Mouse (Mus musculus): ENCODE data around the gene Iscu. TPM values are rescaled to one million over a fixed set of nuclear protein-coding genes. Genes with fewer than 3 reads are reported as not detected.

Gene Iscu
- polyA plus RNA-seq, 1 experiment from 2014 or later, result 202 TPM

DNA sequence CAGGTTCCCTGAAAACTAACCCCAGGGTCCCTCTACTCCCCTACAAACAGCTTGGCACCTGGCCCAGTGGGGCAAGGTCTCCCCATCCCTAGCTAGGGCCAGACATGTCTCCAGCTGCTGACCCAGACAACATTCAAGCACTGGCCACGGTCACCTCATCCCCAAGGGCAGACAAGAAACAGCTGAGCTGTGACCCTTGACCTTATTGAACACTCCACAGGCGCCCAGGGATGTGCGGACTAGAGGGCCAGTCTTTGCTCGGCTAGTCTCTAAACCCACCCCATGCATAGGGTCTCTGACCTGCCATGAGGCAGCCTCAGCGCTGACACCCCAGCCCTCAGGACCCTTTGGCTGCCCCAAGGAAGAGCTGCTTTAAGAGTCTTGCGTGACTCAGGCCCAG is 16.1 kb downstream of the Iscu start:
- no peak for TF ChIP-seq CTCF (IDR thresholded peaks at IDR 0.05; ENCODE audit: low read depth)
- Histone ChIP-seq H3K27me3 (ENCODE audit: insufficient read depth, low read length) (no peaks in the 10 kb centered on the region), H3K27ac (peak overlapping the region; percentile 58), H3K9ac (ENCODE audit: low read depth, low read length) (no peak overlapping the region), H3K9me3 (replicated peaks; ENCODE audit: low read length) (no peaks in the 10 kb centered on the region), H3K4me3 (replicated peaks; ENCODE audit: low read depth, low read length) (no peak overlapping the region), H3K36me3 (ENCODE audit: insufficient read depth, low read length) (no peaks in the 10 kb centered on the region), H3K4me2 (ENCODE audit: low read length) (no peak overlapping the region), H3K4me1 (replicated peaks; ENCODE audit: insufficient read depth, low read length) (peaks cover 26% of the 10 kb centered on the region)
- 24% methylated on average over 6 of the region's 6 CpGs for WGBS
- peak; percentile 38; the same call in 1 of the 2 replicates for ATAC-seq (replicated peaks; ENCODE audit: low FRiP score, low read depth)
- DNase-seq (ENCODE audit: low spot score), result no peak

DNA sequence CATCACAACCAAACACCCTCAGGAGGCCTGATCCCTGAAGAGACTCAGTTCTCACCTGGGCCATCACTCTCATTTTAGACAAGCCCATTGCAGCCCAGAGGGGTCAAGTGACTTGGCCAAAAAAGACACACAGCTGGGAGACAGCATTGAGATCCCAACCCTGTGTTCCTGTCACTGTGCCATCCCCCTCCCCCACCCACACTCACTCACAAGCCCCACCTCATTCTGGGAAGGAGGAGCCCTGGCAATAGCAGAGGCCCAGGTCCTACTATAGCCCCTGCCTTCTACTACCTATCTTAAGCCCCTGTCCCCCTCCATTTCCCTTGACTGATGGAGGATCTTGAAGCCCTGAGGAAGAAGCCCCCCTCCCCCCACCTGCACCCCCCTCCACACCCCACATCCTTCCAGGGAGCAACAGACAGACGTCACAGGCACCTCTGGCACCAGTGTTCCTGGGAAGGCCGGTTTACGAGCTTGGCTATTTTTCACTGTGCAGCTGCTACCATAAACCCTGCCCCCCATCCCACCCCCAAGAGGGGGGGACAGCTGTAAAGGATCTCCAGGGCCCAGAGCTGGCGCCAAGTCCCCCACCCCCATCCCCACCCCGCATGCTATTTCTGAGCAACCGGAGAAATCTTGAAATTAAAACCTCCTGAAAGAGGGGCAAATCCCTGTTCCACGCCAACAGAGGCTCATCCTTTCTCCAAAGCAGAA is 16.7 kb downstream of the Iscu start:
- Histone ChIP-seq H3K27me3 (ENCODE audit: insufficient read depth, low read length) (no peaks in the 10 kb centered on the region), H3K27ac (peak overlapping the region; percentile 58), H3K9ac (ENCODE audit: low read depth, low read length) (no peak overlapping the region), H3K36me3 (ENCODE audit: insufficient read depth, low read length) (no peaks in the 10 kb centered on the region), H3K9me3 (replicated peaks; ENCODE audit: low read length) (no peaks in the 10 kb centered on the region), H3K4me3 (replicated peaks; ENCODE audit: low read depth, low read length) (no peak overlapping the region), H3K4me1 (replicated peaks; ENCODE audit: insufficient read depth, low read length) (peaks cover 25% of the 10 kb centered on the region), H3K4me2 (ENCODE audit: low read length) (no peak overlapping the region)
- 16% methylated on average over 7 of the region's 7 CpGs for WGBS
- ATAC-seq (replicated peaks; ENCODE audit: low FRiP score, low read depth), result peak; percentile 58; the same call in 1 of the 2 replicates
- no peak for TF ChIP-seq CTCF (IDR thresholded peaks at IDR 0.05; ENCODE audit: low read depth)
- DNase-seq (ENCODE audit: low spot score), result peak; percentile 84

DNA sequence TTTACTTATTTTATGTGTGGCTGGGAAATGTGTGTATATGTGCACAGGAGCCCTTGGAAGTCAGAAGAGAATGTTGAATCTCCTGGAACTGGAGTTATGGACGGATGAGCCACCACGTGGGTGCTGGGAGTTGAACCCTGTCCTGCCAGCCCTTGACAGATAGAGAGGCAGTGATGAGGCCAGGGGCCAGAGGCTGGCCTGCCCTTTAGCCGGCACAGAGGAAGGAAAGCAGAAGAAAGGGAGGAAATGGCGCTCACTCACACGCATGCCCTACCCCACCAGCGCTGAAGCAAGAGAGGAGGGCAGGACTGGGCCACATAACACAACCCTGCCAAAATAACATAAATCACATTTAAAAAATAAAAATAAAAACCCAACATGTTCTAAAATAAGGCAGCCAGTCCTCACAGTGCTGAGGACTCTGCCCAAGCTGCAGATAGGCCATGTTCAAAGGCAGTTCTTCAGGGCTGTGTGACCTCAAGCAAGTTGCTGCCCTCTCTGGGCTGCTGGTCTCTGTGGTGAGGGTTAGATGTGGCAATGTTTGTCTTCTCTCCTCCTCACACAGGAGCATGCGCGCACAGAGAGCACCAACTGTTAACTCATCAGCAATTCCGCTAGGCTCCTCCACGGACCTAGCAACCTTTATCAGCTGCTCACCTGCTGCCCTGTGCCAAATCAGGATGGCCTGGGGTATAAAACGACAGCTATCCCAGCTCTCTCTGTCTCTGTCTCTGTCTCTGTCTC is 18.1 kb downstream of the Iscu start:
- H3K9me3 ChIP-seq (replicated peaks; ENCODE audit: low read length), result no peaks in the 10 kb centered on the region
- H3K4me1 ChIP-seq (replicated peaks; ENCODE audit: insufficient read depth, low read length), result peaks cover 25% of the 10 kb centered on the region
- WGBS, result 42% methylated on average over 11 of the region's 11 CpGs
- H3K27me3 ChIP-seq (ENCODE audit: insufficient read depth, low read length), result no peaks in the 10 kb centered on the region
- H3K4me3 ChIP-seq (replicated peaks; ENCODE audit: low read depth, low read length), result no peak overlapping the region
- no peak overlapping the region for H3K9ac ChIP-seq (ENCODE audit: low read depth, low read length)
- H3K27ac ChIP-seq, result peak overlapping the region; percentile 64
- H3K4me2 ChIP-seq (ENCODE audit: low read length), result no peak overlapping the region
- no peaks in the 10 kb centered on the region for H3K36me3 ChIP-seq (ENCODE audit: insufficient read depth, low read length)
- DNase-seq (ENCODE audit: low spot score) (peak; percentile 40), ATAC-seq (replicated peaks; ENCODE audit: low FRiP score, low read depth) (no peak)
- TF ChIP-seq CTCF (IDR thresholded peaks at IDR 0.05; ENCODE audit: low read depth), result no peak

DNA sequence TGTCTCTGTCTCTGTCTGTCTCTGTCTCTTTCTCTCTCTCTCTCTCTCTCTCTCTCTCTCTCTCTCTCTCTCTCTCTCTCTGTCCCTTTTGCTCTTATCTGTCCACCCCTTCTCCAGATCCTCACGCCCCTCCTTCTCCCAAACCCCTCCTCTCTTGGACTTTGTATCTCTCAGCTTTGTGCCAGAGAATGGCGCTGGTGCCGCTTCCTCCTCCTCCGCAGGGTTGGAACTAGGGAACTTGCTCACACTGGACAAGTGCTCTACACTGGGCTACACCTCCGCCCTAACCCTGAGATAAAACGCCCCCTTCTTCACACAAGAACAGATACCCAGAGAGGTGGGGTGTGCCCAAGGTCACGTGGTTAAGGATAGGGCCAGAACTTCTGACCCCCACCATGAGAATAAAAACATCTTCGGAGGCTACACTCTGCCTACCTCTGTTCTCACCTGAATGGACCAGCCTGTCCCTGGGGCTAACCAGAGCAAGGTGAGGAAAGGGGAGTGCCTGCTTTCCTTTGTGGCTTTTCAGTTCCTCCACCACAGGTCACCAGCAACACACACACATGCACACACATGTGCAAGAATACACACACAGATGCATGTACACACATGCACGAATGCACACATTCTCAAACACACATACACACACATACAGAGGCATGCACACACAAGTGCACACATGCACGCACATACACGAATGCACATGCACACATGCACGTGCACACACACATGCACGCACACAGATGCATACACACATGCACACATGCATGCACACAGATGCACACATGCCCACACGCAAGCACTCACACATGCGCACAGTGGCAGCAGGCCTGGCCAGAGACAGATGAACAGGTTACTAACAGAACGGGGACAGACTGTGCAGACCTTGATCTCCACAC is 18.9 kb downstream of the Iscu start:
- DNase-seq (ENCODE audit: low spot score) (peak; percentile 38), ATAC-seq (replicated peaks; ENCODE audit: low FRiP score, low read depth) (no peak)
- Histone ChIP-seq H3K4me2 (ENCODE audit: low read length) (no peak overlapping the region), H3K9ac (ENCODE audit: low read depth, low read length) (no peak overlapping the region), H3K36me3 (ENCODE audit: insufficient read depth, low read length) (no peaks in the 10 kb centered on the region), H3K4me3 (replicated peaks; ENCODE audit: low read depth, low read length) (no peak overlapping the region), H3K4me1 (replicated peaks; ENCODE audit: insufficient read depth, low read length) (peaks cover 30% of the 10 kb centered on the region), H3K27me3 (ENCODE audit: insufficient read depth, low read length) (no peaks in the 10 kb centered on the region), H3K9me3 (replicated peaks; ENCODE audit: low read length) (no peaks in the 10 kb centered on the region), H3K27ac (peak overlapping the region; percentile 64)
- TF ChIP-seq CTCF (IDR thresholded peaks at IDR 0.05; ENCODE audit: low read depth), result no peak
- WGBS, result 73% methylated on average over 16 of the region's 16 CpGs

DNA sequence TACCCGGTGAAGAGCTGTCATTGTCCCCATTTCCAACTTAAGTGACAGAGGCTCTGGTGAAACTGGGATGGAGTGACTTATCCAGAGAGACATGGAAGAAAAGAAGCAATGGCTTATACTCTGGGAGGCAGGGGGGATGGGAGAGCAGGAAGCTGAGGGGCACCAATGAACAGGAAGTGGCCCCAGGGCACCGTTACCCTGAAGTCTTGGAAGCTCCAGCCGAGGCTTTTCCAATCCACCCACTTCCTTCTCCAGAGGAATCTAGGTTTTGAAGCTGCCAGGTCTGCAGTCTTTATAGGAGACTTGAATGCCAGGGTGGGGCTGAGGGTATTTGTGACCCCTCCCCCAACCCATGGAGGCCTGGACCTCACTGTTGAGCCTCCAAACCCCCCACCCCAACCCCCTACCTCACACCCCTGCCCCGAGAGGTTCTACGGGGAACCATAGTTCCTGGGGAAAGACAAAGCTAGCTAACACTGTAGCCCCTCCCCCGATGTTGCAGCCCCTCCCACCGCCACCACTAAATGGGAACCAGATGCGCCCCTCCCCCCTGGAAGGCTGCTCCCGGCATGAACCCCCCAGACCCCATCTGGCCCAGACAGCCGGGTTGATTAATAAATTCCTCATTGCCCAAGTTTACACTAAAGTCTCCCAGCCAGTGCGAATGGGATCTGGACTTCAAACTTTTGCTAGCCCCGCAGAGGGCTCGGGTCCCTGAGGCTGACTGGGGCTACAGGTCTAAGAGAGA is 24.0 kb downstream of the Iscu start:
- WGBS, result 9% methylated on average over 13 of the region's 13 CpGs
- Histone ChIP-seq H3K27me3 (ENCODE audit: insufficient read depth, low read length) (no peaks in the 10 kb centered on the region), H3K27ac (0 out of 2 replicates have a peak overlapping the region, but pooled peaks have one; percentile 32), H3K4me1 (replicated peaks; ENCODE audit: insufficient read depth, low read length) (peaks cover 36% of the 10 kb centered on the region; the same call in 1 of the 2 replicates), H3K9me3 (replicated peaks; ENCODE audit: low read length) (no peaks in the 10 kb centered on the region), H3K4me2 (ENCODE audit: low read length) (peak overlapping the region; percentile 51), H3K36me3 (ENCODE audit: insufficient read depth, low read length) (no peaks in the 10 kb centered on the region), H3K9ac (ENCODE audit: low read depth, low read length) (peak overlapping the region; percentile 19; the same call in 1 of the 2 replicates), H3K4me3 (replicated peaks; ENCODE audit: low read depth, low read length) (0 out of 2 replicates have a peak overlapping the region, but pooled peaks have one; percentile 0)
- no peak for TF ChIP-seq CTCF (IDR thresholded peaks at IDR 0.05; ENCODE audit: low read depth)
- no peak for ATAC-seq (replicated peaks; ENCODE audit: low FRiP score, low read depth)
- DNase-seq (ENCODE audit: low spot score), result peak; percentile 67
